Mouse (Mus musculus) MEL (cell line): ENCODE measurements around the gene Nob1.

ENCODE experiments used
- CTCF ChIP-seq, 3 experiments: IDR thresholded peaks in 2 of 3; conservative IDR thresholded peaks in 1 of 3; 2 replicates each; pipeline ENCODE4 v1.5.1; 2011 to 2012; ENCODE audit warnings: low read length in 3 of 3, low read depth in 2 of 3, mild to moderate bottlenecking in 2 of 3, improper control_type of control experiment in 1 of 3, inconsistent platforms in 1 of 3, mixed read lengths in 1 of 3, moderate library complexity in 1 of 3; ENCODE audit not compliant: control insufficient read depth in 1 of 3, insufficient read depth in 1 of 3, poor library complexity in 1 of 3, severe bottlenecking in 1 of 3
- MAFK ChIP-seq: IDR thresholded peaks from 2 replicates; pipeline ENCODE4 v1.6.1; 2011; ENCODE audit warnings: low read depth, mild to moderate bottlenecking, low read length, improper control_type of control experiment, borderline replicate concordance
- MAZ ChIP-seq: IDR thresholded peaks from 2 replicates; pipeline ENCODE4 v1.6.1; 2012; ENCODE audit warnings: low read depth, mild to moderate bottlenecking, inconsistent platforms, low read length, improper control_type of control experiment
- MXI1 ChIP-seq: IDR thresholded peaks from 2 replicates; pipeline ENCODE4 v1.6.1; 2011; ENCODE audit warnings: mild to moderate bottlenecking, low read depth, low read length, improper control_type of control experiment
- POLR2AphosphoS2 ChIP-seq: IDR thresholded peaks from 2 replicates; pipeline ENCODE4 v1.6.1; 2011; ENCODE audit warnings: low read length, improper control_type of control experiment
- POLR2AphosphoS5 ChIP-seq: IDR thresholded peaks from 2 replicates; pipeline ENCODE4 v1.6.1; 2012; ENCODE audit warnings: low read depth, borderline replicate concordance, mild to moderate bottlenecking, inconsistent platforms, low read length, moderate library complexity, mixed read lengths
- SMC3 ChIP-seq: IDR thresholded peaks from 2 replicates; pipeline ENCODE4 v1.6.1; 2011; ENCODE audit warnings: low read depth, low read length, improper control_type of control experiment
- TBP ChIP-seq: IDR thresholded peaks from 2 replicates; pipeline ENCODE4 v1.8.0; 2011; ENCODE audit warnings: low read depth, low read length, improper control_type of control experiment
- USF1 ChIP-seq: IDR thresholded peaks from 2 replicates; pipeline ENCODE4 v1.6.1; 2014; ENCODE audit warnings: low read depth, mild to moderate bottlenecking, inconsistent platforms, low read length, improper control_type of control experiment, moderate library complexity
- ZNF384 ChIP-seq: IDR thresholded peaks from 2 replicates; pipeline ENCODE4 v1.6.1; 2012; ENCODE audit warnings: low read depth, mild to moderate bottlenecking, inconsistent platforms, low read length, improper control_type of control experiment

DNA sequence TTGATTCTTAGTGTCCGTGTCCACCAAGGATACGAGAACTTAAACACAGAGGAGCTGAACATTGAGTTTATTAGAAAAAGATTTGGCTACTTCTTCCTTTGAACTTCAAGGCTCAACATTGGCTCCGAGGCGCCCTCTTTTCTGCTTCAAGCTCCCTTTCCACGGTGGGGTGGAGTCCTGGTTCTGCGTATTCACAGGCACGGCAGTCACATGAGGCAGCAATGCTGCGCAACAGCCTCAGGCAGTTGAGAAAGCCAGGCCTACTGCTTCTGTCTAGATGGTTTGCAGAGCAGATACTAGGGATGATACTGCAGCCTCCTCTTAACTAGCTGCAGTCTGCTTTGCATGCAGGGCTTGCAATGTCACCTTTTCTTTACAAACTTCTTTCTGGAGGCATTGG, 12.3 kb downstream of the Nob1 start:
- TF ChIP-seq CTCF (IDR thresholded peaks at IDR 0.05 in 2 of 3, conservative IDR thresholded peaks at IDR 0.05 in 1 of 3; ENCODE audit: control insufficient read depth in 1 of 3, insufficient read depth in 1 of 3, low read depth in 2 of 3, low read length in 3 of 3, poor library complexity in 1 of 3, severe bottlenecking in 1 of 3) (no peak), TBP (no peak), MAFK (no peak), MAZ (no peak), MXI1 (no peak), USF1 (no peak), POLR2AphosphoS5 (no peak), SMC3 (no peak), POLR2AphosphoS2 (no peak), ZNF384 (no peak)
